Mouse (Mus musculus) MEL (cell line): ENCODE measurements around the gene Col7a1. TPM values are rescaled to one million over a fixed set of nuclear protein-coding genes. Genes with fewer than 3 reads are reported as not detected.

Source experiments
- DNase-seq: peaks from one replicate; pipeline ENCODE4 v3.0.0; 2011; ENCODE audit warnings: low read depth, low spot score
- H3K27ac ChIP-seq: 2 replicates; pipeline ENCODE4 v1.5.1; 2012; ENCODE audit warnings: low read depth, mild to moderate bottlenecking, control low read depth, low read length, moderate library complexity; ENCODE audit not compliant: control insufficient read depth
- H3K27me3 ChIP-seq, 2 experiments: fragments of 150-350 bp in 1 of 2; sonication (generic) in 1 of 2; 2 replicates each; pipeline ENCODE4 v1.6.1; 2012; ENCODE audit warnings: low read length in 2 of 2, mild to moderate bottlenecking in 2 of 2, improper control_type of control experiment in 1 of 2, moderate library complexity in 1 of 2; ENCODE audit not compliant: insufficient read depth in 2 of 2, control insufficient read depth in 1 of 2
- H3K36me3 ChIP-seq, 2 experiments: 2 replicates each; pipeline ENCODE4 v1.6.1; 2012 to 2014; ENCODE audit warnings: low read length in 2 of 2, improper control_type of control experiment in 1 of 2, inconsistent platforms in 1 of 2, mild to moderate bottlenecking in 1 of 2; ENCODE audit not compliant: insufficient read depth in 2 of 2, control insufficient read depth in 1 of 2
- H3K4me1 ChIP-seq, 2 experiments: fragments of 150-350 bp in 1 of 2; sonication (generic) in 1 of 2; 2 replicates each; pipeline ENCODE4 v1.6.1; 2012; ENCODE audit warnings: low read length in 2 of 2, improper control_type of control experiment in 1 of 2, mild to moderate bottlenecking in 1 of 2; ENCODE audit not compliant: insufficient read depth in 2 of 2, control insufficient read depth in 1 of 2
- H3K4me3 ChIP-seq, 2 experiments: fragments of 150-350 bp in 1 of 2; sonication (generic) in 1 of 2; 2 replicates each; pipeline ENCODE4 v1.5.1; 2012; ENCODE audit warnings: low read depth in 2 of 2, low read length in 2 of 2, mild to moderate bottlenecking in 2 of 2, moderate library complexity in 2 of 2, control low read depth in 1 of 2, improper control_type of control experiment in 1 of 2; ENCODE audit not compliant: control insufficient read depth in 1 of 2, insufficient read depth in 1 of 2
- H3K79me2 ChIP-seq: 2 replicates; pipeline ENCODE4 v1.6.1; 2012; ENCODE audit warnings: mild to moderate bottlenecking, low read length, moderate library complexity; ENCODE audit not compliant: control insufficient read depth, poor library complexity, insufficient read depth
- H3K9ac ChIP-seq: 2 replicates; pipeline ENCODE4 v1.6.1; 2012; ENCODE audit warnings: low read depth, mild to moderate bottlenecking, control low read depth, low read length, moderate library complexity; ENCODE audit not compliant: control insufficient read depth, poor library complexity, severe bottlenecking
- H3K9me3 ChIP-seq: fragments of 150-350 bp; sonication (generic); replicated peaks from 2 replicates; pipeline ENCODE4 v1.6.1; 2012; ENCODE audit warnings: mild to moderate bottlenecking, low read length, improper control_type of control experiment, moderate library complexity; ENCODE audit not compliant: insufficient read depth
- BHLHE40 ChIP-seq: IDR thresholded peaks from 2 replicates; pipeline ENCODE4 v1.6.1; 2012; ENCODE audit warnings: low read depth, mild to moderate bottlenecking, inconsistent platforms, low read length, improper control_type of control experiment, borderline replicate concordance
- CHD1 ChIP-seq: IDR thresholded peaks from 2 replicates; pipeline ENCODE4 v1.6.1; 2012; ENCODE audit warnings: low read depth, mild to moderate bottlenecking, inconsistent platforms, low read length, improper control_type of control experiment
- CHD2 ChIP-seq: IDR thresholded peaks from 2 replicates; pipeline ENCODE4 v1.6.1; 2011; ENCODE audit warnings: low read length, improper control_type of control experiment
- CTCF ChIP-seq, 3 experiments: IDR thresholded peaks in 2 of 3; conservative IDR thresholded peaks in 1 of 3; 2 replicates each; pipeline ENCODE4 v1.5.1; 2011 to 2012; ENCODE audit warnings: low read length in 3 of 3, low read depth in 2 of 3, mild to moderate bottlenecking in 2 of 3, improper control_type of control experiment in 1 of 3, inconsistent platforms in 1 of 3, mixed read lengths in 1 of 3, moderate library complexity in 1 of 3; ENCODE audit not compliant: control insufficient read depth in 1 of 3, insufficient read depth in 1 of 3, poor library complexity in 1 of 3, severe bottlenecking in 1 of 3
- ETS1 ChIP-seq: IDR thresholded peaks from 2 replicates; pipeline ENCODE4 v1.6.1; 2012; ENCODE audit warnings: low read depth, mild to moderate bottlenecking, inconsistent platforms, low read length, improper control_type of control experiment, moderate library complexity
- GATA1 ChIP-seq: IDR thresholded peaks from 2 replicates; pipeline ENCODE4 v1.6.1; 2011; ENCODE audit warnings: low read depth, low read length, improper control_type of control experiment
- HCFC1 ChIP-seq: IDR thresholded peaks from 2 replicates; pipeline ENCODE4 v1.6.1; 2012; ENCODE audit warnings: low read depth, mild to moderate bottlenecking, inconsistent platforms, low read length, improper control_type of control experiment, moderate library complexity
- KAT2A ChIP-seq: conservative IDR thresholded peaks from 2 replicates; pipeline ENCODE4 v1.6.1; 2012; ENCODE audit warnings: low read depth, low read length, improper control_type of control experiment, inconsistent platforms
- MAFK ChIP-seq: IDR thresholded peaks from 2 replicates; pipeline ENCODE4 v1.6.1; 2011; ENCODE audit warnings: low read depth, mild to moderate bottlenecking, low read length, improper control_type of control experiment, borderline replicate concordance
- MAX ChIP-seq: IDR thresholded peaks from 2 replicates; pipeline ENCODE4 v1.6.1; 2011; ENCODE audit warnings: low read length, improper control_type of control experiment
- MAZ ChIP-seq: IDR thresholded peaks from 2 replicates; pipeline ENCODE4 v1.6.1; 2012; ENCODE audit warnings: low read depth, mild to moderate bottlenecking, inconsistent platforms, low read length, improper control_type of control experiment
- MEF2A ChIP-seq: IDR thresholded peaks from 2 replicates; pipeline ENCODE4 v1.6.1; 2014; ENCODE audit warnings: low read depth, mild to moderate bottlenecking, inconsistent platforms, low read length, improper control_type of control experiment; ENCODE audit not compliant: poor library complexity, insufficient replicate concordance, severe bottlenecking; ENCODE audit errors: extremely low read depth
- MXI1 ChIP-seq: IDR thresholded peaks from 2 replicates; pipeline ENCODE4 v1.6.1; 2011; ENCODE audit warnings: mild to moderate bottlenecking, low read depth, low read length, improper control_type of control experiment
- NELFE ChIP-seq: IDR thresholded peaks from 2 replicates; pipeline ENCODE4 v1.6.1; 2011; ENCODE audit warnings: low read depth, low read length, improper control_type of control experiment
- NRF1 ChIP-seq: IDR thresholded peaks from 2 replicates; pipeline ENCODE4 v1.6.1; 2014; ENCODE audit warnings: low read depth, mild to moderate bottlenecking, inconsistent platforms, low read length, improper control_type of control experiment, moderate library complexity; ENCODE audit not compliant: poor library complexity, insufficient read depth, severe bottlenecking
- POLR2AphosphoS5 ChIP-seq: IDR thresholded peaks from 2 replicates; pipeline ENCODE4 v1.6.1; 2012; ENCODE audit warnings: low read depth, borderline replicate concordance, mild to moderate bottlenecking, inconsistent platforms, low read length, moderate library complexity, mixed read lengths
- RAD21 ChIP-seq: IDR thresholded peaks from 2 replicates; pipeline ENCODE4 v1.6.1; 2011; ENCODE audit warnings: mild to moderate bottlenecking, low read depth, low read length, improper control_type of control experiment
- RCOR1 ChIP-seq: IDR thresholded peaks from 2 replicates; pipeline ENCODE4 v1.6.1; 2012; ENCODE audit warnings: low read depth, mild to moderate bottlenecking, inconsistent platforms, low read length, improper control_type of control experiment
- TCF12 ChIP-seq: IDR thresholded peaks from 2 replicates; pipeline ENCODE4 v1.6.1; 2014; ENCODE audit warnings: low read depth, mild to moderate bottlenecking, inconsistent platforms, low read length, improper control_type of control experiment, moderate library complexity
- UBTF ChIP-seq: IDR thresholded peaks from 2 replicates; pipeline ENCODE4 v1.6.1; 2012; ENCODE audit warnings: low read depth, mild to moderate bottlenecking, inconsistent platforms, low read length, improper control_type of control experiment, moderate library complexity, borderline replicate concordance; ENCODE audit not compliant: insufficient read depth
- ZNF384 ChIP-seq: IDR thresholded peaks from 2 replicates; pipeline ENCODE4 v1.6.1; 2012; ENCODE audit warnings: low read depth, mild to moderate bottlenecking, inconsistent platforms, low read length, improper control_type of control experiment
- polyA plus RNA-seq, 2 experiments: library from polyadenylated mRNA; stranded (reverse) in 1 of 2; unstranded in 1 of 2; fragments of >175 nt in 1 of 2; fragments of >200 nt in 1 of 2; gene quantifications; 2 replicates each; pipeline versions ENCODE4 v1.2.1 to v1.2.4; 2012; ENCODE audit warnings: low replicate concordance in 2 of 2, low read depth in 1 of 2; ENCODE audit not compliant: insufficient read length in 2 of 2, insufficient read depth in 1 of 2, missing spikeins in 1 of 2
- total RNA-seq: library from RNA; depleted of rRNA; stranded (reverse); fragments of 300-350 nt; gene quantifications from 2 replicates; pipeline ENCODE4 v1.2.3, GENCODE M21; 2012

Col7a1 gene
- total and polyA plus RNA-seq, 3 experiments: 1.2 to 2.6 TPM; not detected in 1

- Histone ChIP-seq H3K27ac (no peak overlapping the region), H3K4me1 (peaks cover 1 to 7% of the 10 kb centered on the region in 2 experiments; a peak in 1 of 4 replicates)
- no peak for TF ChIP-seq MEF2A
- no peak for TF ChIP-seq MXI1
- no peak for TF ChIP-seq POLR2AphosphoS5
- no peak for TF ChIP-seq RCOR1
- no peak for TF ChIP-seq CHD2
- TF ChIP-seq BHLHE40: no peak
- no peak for TF ChIP-seq NELFE
- TF ChIP-seq TCF12: no peak
- TF ChIP-seq ETS1: no peak
- TF ChIP-seq NRF1: no peak
- TF ChIP-seq CHD1: no peak
- no peak for TF ChIP-seq MAZ
- TF ChIP-seq CTCF (IDR thresholded peaks at IDR 0.05 in 2 of 3, conservative IDR thresholded peaks at IDR 0.05 in 1 of 3; ENCODE audit: control insufficient read depth in 1 of 3, insufficient read depth in 1 of 3, low read depth in 2 of 3, low read length in 3 of 3, poor library complexity in 1 of 3, severe bottlenecking in 1 of 3): no peak
- TF ChIP-seq MAFK: no peak
- TF ChIP-seq KAT2A: no peak
- no peak for TF ChIP-seq GATA1
- TF ChIP-seq ZNF384: no peak
- TF ChIP-seq UBTF: no peak
- no peak for TF ChIP-seq HCFC1
- TF ChIP-seq, all 39 proteins: peak for 0
- Histone ChIP-seq H3K9me3 (no peaks in the 10 kb centered on the region), H3K27me3 (no peaks in the 10 kb centered on the region), H3K79me2 (no peaks in the 10 kb centered on the region), H3K9ac (no peak overlapping the region), H3K36me3 (no peaks in the 10 kb centered on the region), H3K4me3 (no peak overlapping the region)
- no peak for DNase-seq
Observed at GRCm38 (mm10) chr9:108977966-108978365, 24.6 kb downstream of the Col7a1 start.

- Histone ChIP-seq H3K4me1 (peaks cover 3 to 14% of the 10 kb centered on the region in 2 experiments; a peak in 2 of 4 replicates), H3K4me3 (0 out of 4 replicates have a peak overlapping the region, but pooled peaks of 1 of the 2 experiments have one; percentile 60), H3K79me2 (no peaks in the 10 kb centered on the region), H3K9me3 (no peaks in the 10 kb centered on the region), H3K9ac (no peak overlapping the region), H3K27me3 (no peaks in the 10 kb centered on the region), H3K36me3 (no peaks in the 10 kb centered on the region), H3K27ac (no peak overlapping the region)
- TF ChIP-seq MAX (no peak), CTCF (IDR thresholded peaks at IDR 0.05 in 2 of 3, conservative IDR thresholded peaks at IDR 0.05 in 1 of 3; ENCODE audit: control insufficient read depth in 1 of 3, insufficient read depth in 1 of 3, low read depth in 2 of 3, low read length in 3 of 3, poor library complexity in 1 of 3, severe bottlenecking in 1 of 3) (no peak), KAT2A (no peak), MXI1 (no peak), RAD21 (no peak)
- peak; percentile 20 for DNase-seq
Observed at GRCm38 (mm10) chr9:108982498-108982897, 29.1 kb downstream of the Col7a1 start.
